ENCODE assay signal across 8 mouse cellular contexts in genomic region chr9:69397432-69397759, GRCm38 (mm10). TPM values are rescaled to one million over a fixed set of nuclear protein-coding genes. Genes with fewer than 3 reads are reported as not detected.
DNase-seq lines count a peak whose midpoint lies in the region; ATAC-seq and TF ChIP-seq lines count a peak whose summit lies in the region.

No protein-coding gene starts in this region.

- H3K27me3 ChIP-seq in embryonic facial prominence, embryonic 14.5 days (replicated peaks; ENCODE audit: control insufficient read depth, insufficient read depth, low read length): no peaks in the 10 kb centered on the region
- H3K27me3 ChIP-seq in limb, embryonic 10.5 days (ENCODE audit: low read depth, poor library complexity, severe bottlenecking): no peaks in the 10 kb centered on the region
- H3K27me3 ChIP-seq in neural tube, embryonic 12.5 days (replicated peaks): no peaks in the 10 kb centered on the region

- peak overlapping the region; percentile 91 for H3K4me2 ChIP-seq in embryonic facial prominence, embryonic 14.5 days (ENCODE audit: low read depth, low read length)
- peak overlapping the region; percentile 70 for H3K4me2 ChIP-seq in neural tube, embryonic 12.5 days (replicated peaks)

- H3K4me3 ChIP-seq in left cerebral cortex, adult 2 months: peak overlapping the region; percentile 75
- H3K4me3 ChIP-seq in embryonic facial prominence, embryonic 14.5 days (ENCODE audit: low read depth, low read length): peak overlapping the region; percentile 76
- H3K4me3 ChIP-seq in limb, embryonic 10.5 days: peak overlapping the region; percentile 70
- peak overlapping the region; percentile 76 for H3K4me3 ChIP-seq in neural tube, embryonic 12.5 days

- peak overlapping the region; percentile 94 for H3K27ac ChIP-seq in left cerebral cortex, adult 2 months
- H3K27ac ChIP-seq in embryonic facial prominence, embryonic 14.5 days (replicated peaks; ENCODE audit: low read depth, low read length): peak overlapping the region; percentile 93
- peak overlapping the region; percentile 96 for H3K27ac ChIP-seq in limb, embryonic 10.5 days
- no peak overlapping the region for H3K27ac ChIP-seq in neural tube, embryonic 12.5 days

- WGBS in embryonic facial prominence, embryonic 14.5 days: 50% methylated on average over 2 of the region's 2 CpGs
- 69% methylated on average over 2 of the region's 2 CpGs for WGBS in limb, embryonic 10.5 days
- 67% methylated on average over 2 of the region's 2 CpGs for WGBS in neural tube, embryonic 12.5 days

- peak; percentile 58 for ATAC-seq in embryonic facial prominence, embryonic 14.5 days (ENCODE audit: low read depth)
- peak; percentile 42; the same call in 1 of the 2 replicates for ATAC-seq in neural tube, embryonic 12.5 days (ENCODE audit: low FRiP score, low read depth)
- no peak for ATAC-seq in cerebellum, adult (ENCODE audit: insufficient number of reproducible peaks, low FRiP score, low TSS enrichment)

- peak overlapping the region; percentile 95 for H3K9ac ChIP-seq in embryonic facial prominence, embryonic 14.5 days (ENCODE audit: low read depth, low read length)
- peak overlapping the region; percentile 94 for H3K9ac ChIP-seq in neural tube, embryonic 12.5 days

- DNase-seq in left cerebral cortex, adult 2 months (ENCODE audit: extremely low spot score in 1 of 2, low spot score in 2 of 2): no peak
- DNase-seq in left cerebral cortex, adult 11 months (ENCODE audit: low spot score): no peak
- no peak for DNase-seq in embryonic facial prominence, embryonic 14.5 days (ENCODE audit: low spot score)
- DNase-seq in limb, embryonic 10.5 days (ENCODE audit: low spot score): no peak
- no peak for DNase-seq in B cell, adult 2 months
- DNase-seq in urinary bladder, adult 18-20 months (ENCODE audit: low spot score in 2 of 2): no peak

- no peaks in the 10 kb centered on the region for H3K9me3 ChIP-seq in embryonic facial prominence, embryonic 14.5 days (ENCODE audit: control insufficient read depth, low read length)
- H3K9me3 ChIP-seq in limb, embryonic 10.5 days (replicated peaks): no peaks in the 10 kb centered on the region
- no peaks in the 10 kb centered on the region for H3K9me3 ChIP-seq in neural tube, embryonic 12.5 days

- no peak for TF ChIP-seq CTCF in left cerebral cortex, adult 2 months (IDR thresholded peaks at IDR 0.05)

- intact Hi-C loops in left cerebral cortex, adult 2 months (cut with DNase I): no loop called here

- peaks cover 13% of the 10 kb centered on the region for H3K4me1 ChIP-seq in embryonic facial prominence, embryonic 14.5 days (ENCODE audit: control insufficient read depth, insufficient read depth, low read length)
- peaks cover 15% of the 10 kb centered on the region for H3K4me1 ChIP-seq in limb, embryonic 10.5 days
- H3K4me1 ChIP-seq in neural tube, embryonic 12.5 days: peaks cover 6% of the 10 kb centered on the region

- no peaks in the 10 kb centered on the region for H3K36me3 ChIP-seq in embryonic facial prominence, embryonic 14.5 days (ENCODE audit: control insufficient read depth, insufficient read depth, low read length)
- H3K36me3 ChIP-seq in limb, embryonic 10.5 days: peaks cover 9% of the 10 kb centered on the region
- H3K36me3 ChIP-seq in neural tube, embryonic 12.5 days: no peaks in the 10 kb centered on the region

RNA-seq across cellular contexts. Expression of gene Ice2, which starts 0.3 kb away (rescaled TPM):
- 10 to 100 TPM; 10.1 to 11.6 TPM for total RNA-seq in left cerebral cortex, adult 2 months (2021)
- polyA plus RNA-seq in embryonic facial prominence, embryonic 14.5 days (2014; fragmentation: Nextera tagmentation; extraction: Ambion mirVana): 17.4 and 17.5 TPM in 2 replicates
- polyA plus RNA-seq in limb, embryonic 10.5 days (2016; fragmentation: Nextera tagmentation; extraction: Ambion mirVana): 22.5 and 25.2 TPM in 2 replicates
- 17.5 and 18.1 TPM in 2 replicates for polyA plus RNA-seq in neural tube, embryonic 12.5 days (2016; fragmentation: Nextera tagmentation; extraction: Ambion mirVana)

RNA-seq across cellular contexts. Expression of gene Anxa2, which starts 56.0 kb away (rescaled TPM):
- total RNA-seq in left cerebral cortex, adult 2 months (2021): 10 to 100 TPM; 13.4 to 14.8 TPM
- 1,306 and 1,330 TPM in 2 replicates for polyA plus RNA-seq in embryonic facial prominence, embryonic 14.5 days (2014; fragmentation: Nextera tagmentation; extraction: Ambion mirVana)
- polyA plus RNA-seq in limb, embryonic 10.5 days (2016; fragmentation: Nextera tagmentation; extraction: Ambion mirVana): 101 and 138 TPM in 2 replicates
- 207 and 228 TPM in 2 replicates for polyA plus RNA-seq in neural tube, embryonic 12.5 days (2016; fragmentation: Nextera tagmentation; extraction: Ambion mirVana)
